Mouse (Mus musculus) adrenal gland, postnatal 10 days (tissue): ENCODE data around the gene Ube2d1. TPM values are rescaled to one million over a fixed set of nuclear protein-coding genes. Genes with fewer than 3 reads are reported as not detected.

ENCODE experiments used
- DNase-seq: peaks from one replicate; pipeline ENCODE4 v3.0.0; 2021; ENCODE audit warnings: mixed read lengths
- total RNA-seq, 2 experiments: library from RNA; stranded (reverse); gene quantifications; 2 replicates each; pipeline ENCODE4 v1.2.3; 2021

Ube2d1 gene
- total RNA-seq, 2 experiments from 2014 or later = 18.9 to 27.0 TPM

DNA sequence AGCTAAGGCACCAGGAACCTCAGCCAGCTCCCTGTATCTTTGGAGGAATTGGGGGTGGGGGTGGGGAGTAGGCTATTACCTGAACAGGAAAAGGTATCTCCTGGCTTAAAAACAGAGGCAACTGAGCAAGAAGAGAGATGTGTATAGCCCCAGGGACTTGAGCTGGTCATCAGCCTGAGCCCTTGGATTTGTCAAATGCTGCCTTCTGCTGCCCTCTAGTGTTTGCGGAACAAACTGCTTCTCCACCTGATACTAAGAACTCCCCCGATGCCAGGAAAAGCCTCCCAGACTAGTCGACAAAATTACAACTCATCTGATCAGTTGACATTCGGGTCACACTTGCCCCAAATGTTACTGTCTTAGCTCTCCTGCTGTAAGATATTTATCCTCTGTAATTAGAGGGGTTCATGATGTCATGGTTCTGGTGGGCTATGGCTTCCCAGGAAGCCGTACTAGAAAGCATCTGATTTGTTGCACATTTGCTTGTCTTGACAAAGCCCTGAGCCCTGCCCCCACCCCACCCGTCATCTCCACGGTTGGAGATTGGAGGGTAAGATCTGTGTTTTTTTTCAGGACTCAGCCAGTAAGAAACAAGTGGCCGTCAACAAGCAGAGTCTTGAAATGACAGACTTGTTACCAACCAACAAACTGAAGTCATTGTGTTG lies 66.7 kb downstream of the Ube2d1 start:
- peak; percentile 86 for DNase-seq

DNA sequence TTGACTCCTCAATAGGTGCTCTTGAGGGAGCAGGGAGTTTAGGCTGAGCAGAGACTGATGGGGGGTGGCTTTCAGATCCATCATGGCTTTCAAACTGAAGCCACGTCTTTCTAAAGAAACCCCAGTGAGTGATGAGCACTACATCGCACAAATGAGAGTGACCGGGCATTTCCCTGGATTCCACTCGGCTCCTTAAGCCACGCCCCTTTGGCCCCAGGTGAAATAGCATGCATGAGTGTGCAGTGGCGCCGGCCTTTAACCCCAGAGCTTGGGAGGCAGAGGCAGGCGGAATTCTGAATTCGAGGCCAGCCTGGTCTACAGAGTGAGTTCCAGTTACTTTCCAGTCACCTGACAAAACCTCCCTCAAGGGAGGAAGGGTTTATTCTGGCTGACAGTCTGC lies 69.1 kb downstream of the Ube2d1 start:
- no peak for DNase-seq

Other genes with a start within 250 kb of the Ube2d1 start
- 10 to 100 TPM; 21.8 to 22.7 TPM for gene Bicc1, start 125.6 kb downstream of the Ube2d1 start, total RNA-seq
- gene Tfam, start 47.0 kb downstream of the Ube2d1 start, total RNA-seq = 10 to 100 TPM; 71.2 to 72.0 TPM
- gene Cisd1, start 59.7 kb upstream of the Ube2d1 start, total RNA-seq = 100 to 1,000 TPM; 157 to 163 TPM
- 10 to 100 TPM; 17.5 to 20.5 TPM for gene Ipmk, start 62.5 kb upstream of the Ube2d1 start, total RNA-seq